Mouse (Mus musculus) CH12.LX (cell line): ENCODE data around the gene Rbm25. TPM values are rescaled to one million over a fixed set of nuclear protein-coding genes. Genes with fewer than 3 reads are reported as not detected.

Experiments
- DNase-seq: peaks from one replicate; pipeline ENCODE4 v3.0.0-alpha.2; 2013; ENCODE audit errors: extremely low read depth
- H3K27ac ChIP-seq: 2 replicates; pipeline ENCODE4 v1.5.1; 2012; ENCODE audit warnings: low read depth, mild to moderate bottlenecking, control low read depth, moderate library complexity; ENCODE audit not compliant: insufficient read depth
- H3K27me3 ChIP-seq: replicated peaks from 2 replicates; pipeline ENCODE3; 2012; ENCODE audit warnings: inconsistent platforms
- H3K36me3 ChIP-seq, 2 experiments: replicated peaks in 1 of 2; 2 replicates each; pipeline versions ENCODE3 to v1.6.1; 2012; ENCODE audit warnings: inconsistent platforms in 1 of 2, low read length in 1 of 2, mild to moderate bottlenecking in 1 of 2, mixed read lengths in 1 of 2, moderate library complexity in 1 of 2; ENCODE audit not compliant: control insufficient read depth in 1 of 2, insufficient read depth in 1 of 2
- H3K4me1 ChIP-seq, 2 experiments: 2 replicates each; pipeline ENCODE4 v1.6.1; 2012; ENCODE audit warnings: inconsistent platforms in 1 of 2, moderate library complexity in 1 of 2; ENCODE audit not compliant: insufficient read depth in 2 of 2, control insufficient read depth in 1 of 2
- H3K4me2 ChIP-seq: 2 replicates; pipeline ENCODE4 v1.6.1; 2012; ENCODE audit warnings: low read depth, mild to moderate bottlenecking, control low read depth; ENCODE audit not compliant: poor library complexity, insufficient read depth, severe bottlenecking
- H3K4me3 ChIP-seq, 3 experiments: fragments of 150-350 bp in 1 of 3; sonication (generic) in 1 of 3; replicated peaks in 1 of 3; 2 replicates each; pipeline versions ENCODE3 to v1.5.1; 2011 to 2012; ENCODE audit warnings: low read depth in 2 of 3, low read length in 2 of 3, mild to moderate bottlenecking in 2 of 3, moderate library complexity in 2 of 3, control low read depth in 1 of 3, improper control_type of control experiment in 1 of 3, inconsistent platforms in 1 of 3, mixed read lengths in 1 of 3; ENCODE audit not compliant: poor library complexity in 1 of 3
- H3K79me2 ChIP-seq: replicated peaks from 2 replicates; pipeline ENCODE4 v1.6.1; 2012; ENCODE audit warnings: mild to moderate bottlenecking, moderate library complexity; ENCODE audit not compliant: control insufficient read depth, poor library complexity, insufficient read depth, severe bottlenecking; ENCODE audit errors: extremely low read depth
- H3K9ac ChIP-seq: 2 replicates; pipeline ENCODE4 v1.6.1; 2012; ENCODE audit warnings: low read depth, mild to moderate bottlenecking, control low read depth, moderate library complexity; ENCODE audit not compliant: insufficient read depth
- H3K9me3 ChIP-seq: replicated peaks from 2 replicates; pipeline ENCODE3; 2012; ENCODE audit warnings: low read length, inconsistent platforms, mixed read lengths
- EP300 ChIP-seq: IDR thresholded peaks from 2 replicates; pipeline ENCODE4 v1.6.1; 2011; ENCODE audit warnings: low read length, improper control_type of control experiment
- ETS1 ChIP-seq: conservative IDR thresholded peaks from 2 replicates; pipeline ENCODE4 v1.6.1; 2012; ENCODE audit warnings: low read depth, mild to moderate bottlenecking, inconsistent platforms, low read length, improper control_type of control experiment, moderate library complexity
- JUND ChIP-seq: conservative IDR thresholded peaks from 2 replicates; pipeline ENCODE4 v1.6.1; 2011; ENCODE audit warnings: low read depth, low read length, improper control_type of control experiment
- MEF2A ChIP-seq: IDR thresholded peaks from 2 replicates; pipeline ENCODE4 v1.6.1; 2014; ENCODE audit warnings: low read depth, mild to moderate bottlenecking, inconsistent platforms, low read length, improper control_type of control experiment, borderline replicate concordance
- NRF1 ChIP-seq: IDR thresholded peaks from 2 replicates; pipeline ENCODE4 v1.6.1; 2014; ENCODE audit warnings: low read depth, mild to moderate bottlenecking, inconsistent platforms, low read length, improper control_type of control experiment, moderate library complexity
- PAX5 ChIP-seq: IDR thresholded peaks from 2 replicates; pipeline ENCODE4 v1.6.1; 2012; ENCODE audit warnings: low read length, inconsistent platforms, mixed read lengths
- POLR2AphosphoS2 ChIP-seq: IDR thresholded peaks from 2 replicates; pipeline ENCODE4 v1.6.1; 2011; ENCODE audit warnings: low read depth, low read length, improper control_type of control experiment
- SIN3A ChIP-seq: IDR thresholded peaks from 2 replicates; pipeline ENCODE4 v1.6.1; 2012; ENCODE audit warnings: low read length, improper control_type of control experiment, inconsistent platforms
- TCF12 ChIP-seq: IDR thresholded peaks from 2 replicates; pipeline ENCODE4 v1.6.1; 2014; ENCODE audit warnings: low read depth, mild to moderate bottlenecking, inconsistent platforms, low read length, improper control_type of control experiment
- UBTF ChIP-seq: IDR thresholded peaks from 2 replicates; pipeline ENCODE4 v1.6.1; 2012; ENCODE audit warnings: low read depth, mild to moderate bottlenecking, inconsistent platforms, low read length, improper control_type of control experiment, moderate library complexity
- USF1 ChIP-seq: IDR thresholded peaks from 2 replicates; pipeline ENCODE4 v1.6.1; 2014; ENCODE audit warnings: low read depth, mild to moderate bottlenecking, inconsistent platforms, low read length, improper control_type of control experiment
- ZC3H11A ChIP-seq: IDR thresholded peaks from 2 replicates; pipeline ENCODE4 v1.6.1; 2012; ENCODE audit warnings: low read depth, mild to moderate bottlenecking, inconsistent platforms, low read length, improper control_type of control experiment
- ZKSCAN1 ChIP-seq: IDR thresholded peaks from 2 replicates; pipeline ENCODE4 v1.6.1; 2012; ENCODE audit warnings: low read depth, inconsistent platforms, low read length, improper control_type of control experiment, borderline replicate concordance
- dilution Hi-C: fragments of 300-500 bp; cut with MboI; formaldehyde crosslinking; loops from 2 replicates; pipeline ENCODE4 v1.14.3; 2020; ENCODE audit warnings: low sequenced_read_pairs; ENCODE audit not compliant: extremely low pct_unique_long_range_greater_than_20kb, extremely low pct_ligation_motif_present
- in situ Hi-C: fragments of 300-500 bp; cut with MboI; formaldehyde crosslinking; loops from 3 replicates; pipeline ENCODE4 v1.14.3; 2019; ENCODE audit warnings: low sequenced_read_pairs, low pct_ligation_motif_present, low pct_unique_long_range_greater_than_20kb, mixed read lengths
- polyA plus RNA-seq: library from polyadenylated mRNA; unstranded; fragments of >175 nt; gene quantifications from 2 replicates; pipeline ENCODE4 v1.2.1, GENCODE M21; 2012; ENCODE audit warnings: low read depth; ENCODE audit not compliant: insufficient read length
- total RNA-seq, 2 experiments: library from RNA; depleted of rRNA; stranded (reverse); fragments of 300-350 nt in 1 of 2; fragments of >200 nt in 1 of 2; gene quantifications; 2 replicates each; pipeline ENCODE4 v1.2.3; 2012 to 2014

The Rbm25 gene
- total and polyA plus RNA-seq, 3 experiments: 58.6 to 227 (median 97.5) TPM

DNA sequence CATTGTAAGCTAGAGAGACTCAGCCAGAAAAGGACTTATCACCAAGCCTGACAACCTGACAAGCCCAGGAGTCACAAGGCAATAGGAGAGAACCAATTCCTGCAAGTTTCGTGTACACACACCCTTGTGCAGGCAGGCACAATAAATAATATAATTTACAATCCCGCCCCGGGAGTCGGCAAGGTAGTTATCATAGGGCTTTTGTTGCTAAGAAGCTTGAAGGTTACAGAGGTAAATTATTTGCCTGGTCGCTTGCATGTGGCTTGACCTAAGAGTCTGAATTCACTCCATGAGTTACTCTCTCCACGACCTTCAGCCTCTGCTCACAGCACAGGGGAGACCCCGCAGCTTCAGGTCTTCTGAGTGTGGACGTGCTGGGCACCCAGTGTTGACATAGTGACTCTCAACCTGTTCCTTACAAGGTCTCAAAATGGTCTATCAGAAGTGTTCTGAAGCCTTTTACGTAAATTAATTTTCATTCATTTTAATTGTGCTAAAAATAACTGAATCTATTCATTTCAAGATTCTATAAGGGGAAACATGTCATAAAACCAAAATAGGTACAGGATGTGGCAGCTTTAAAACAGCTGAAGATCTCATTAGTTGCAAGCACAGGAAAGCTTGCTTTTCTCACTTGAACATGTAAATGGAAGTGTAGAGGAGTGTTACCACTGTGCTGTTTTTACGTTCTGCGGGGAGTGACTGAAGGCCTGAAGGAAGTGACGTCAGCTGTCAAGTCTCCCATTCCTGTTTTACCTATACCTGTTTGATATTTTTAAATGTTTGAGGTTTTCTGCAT is 95.7 kb downstream of the Rbm25 start:
- TF ChIP-seq ETS1 (peak; percentile 51; the same call in 1 of the 2 replicates), USF1 (no peak), MEF2A (peak; percentile 91)
- DNase-seq: peak; percentile 33
- no peak overlapping the region for H3K27ac ChIP-seq
- H3K79me2 ChIP-seq: no peaks in the 10 kb centered on the region
- H3K36me3 ChIP-seq: peaks cover 62 to 89% of the 10 kb centered on the region in 2 experiments
- no peak overlapping the region for H3K9ac ChIP-seq
- no peak overlapping the region for H3K4me2 ChIP-seq
- in situ Hi-C loops: no loop called here
- no peaks in the 10 kb centered on the region for H3K9me3 ChIP-seq
- H3K4me3 ChIP-seq: no peak overlapping the region
- H3K4me1 ChIP-seq: peaks cover 6 to 38% of the 10 kb centered on the region in 2 experiments; a peak in 3 of 4 replicates
- dilution Hi-C loops: no loop called here
- H3K27me3 ChIP-seq: no peaks in the 10 kb centered on the region

DNA sequence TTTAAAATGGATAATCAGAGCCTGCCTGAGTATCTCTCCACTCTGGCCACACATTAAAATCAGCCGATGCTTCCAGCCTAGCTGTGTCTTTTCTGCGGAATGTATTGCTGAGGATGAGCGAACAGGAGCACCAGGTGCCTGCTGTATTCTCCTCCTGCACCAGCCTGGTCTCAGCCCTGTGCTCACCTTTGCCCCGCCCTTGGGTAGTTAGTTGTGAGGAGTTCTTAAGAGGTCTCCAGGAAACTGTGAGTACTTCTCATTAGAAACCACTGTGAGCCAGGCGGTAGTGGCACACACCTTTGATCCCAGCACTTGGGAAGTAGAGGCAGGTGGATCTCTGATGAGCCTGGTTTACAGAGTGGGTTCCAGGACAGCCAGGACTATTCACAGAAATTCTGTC is 101.2 kb downstream of the Rbm25 start:
- no peak overlapping the region for H3K9ac ChIP-seq
- no peaks in the 10 kb centered on the region for H3K9me3 ChIP-seq
- H3K4me2 ChIP-seq: no peak overlapping the region
- H3K4me1 ChIP-seq: peaks cover 0 to 6% of the 10 kb centered on the region in 2 experiments; a peak in 2 of 4 replicates
- no peaks in the 10 kb centered on the region for H3K79me2 ChIP-seq
- H3K27me3 ChIP-seq: no peaks in the 10 kb centered on the region
- H3K36me3 ChIP-seq: peaks cover 65 to 95% of the 10 kb centered on the region in 2 experiments
- no peak overlapping the region for H3K27ac ChIP-seq
- H3K4me3 ChIP-seq: no peak overlapping the region
- DNase-seq: no peak
- in situ Hi-C loops: no loop called here
- no peak for TF ChIP-seq JUND
- no peak for TF ChIP-seq NRF1
- no peak for TF ChIP-seq UBTF
- no peak for TF ChIP-seq PAX5
- no peak for TF ChIP-seq ZKSCAN1
- no peak for TF ChIP-seq EP300
- no peak for TF ChIP-seq ZC3H11A
- no peak for TF ChIP-seq TCF12
- TF ChIP-seq POLR2AphosphoS2: no peak
- no peak for TF ChIP-seq MEF2A
- no peak for TF ChIP-seq SIN3A
- TF ChIP-seq, all 38 proteins: peak for 0
- dilution Hi-C loops: no loop called here

Other genes starting within 250 kb of the Rbm25 start
- 0.42 TPM in 2 replicates for gene Dpf3, start 143.5 kb upstream of the Rbm25 start, total RNA-seq (2012; rRNA removed)
- gene Dpf3, start 143.5 kb upstream of the Rbm25 start, total RNA-seq (2014; rRNA removed): 0.85 and 1.2 TPM in 2 replicates
- 1.2 and 3.2 TPM in 2 replicates for gene Dpf3, start 143.5 kb upstream of the Rbm25 start, polyA plus RNA-seq
- gene Dcaf4, start 110.8 kb upstream of the Rbm25 start, total RNA-seq (2012; rRNA removed): 22.0 and 22.1 TPM in 2 replicates
- 21.5 and 23.6 TPM in 2 replicates for gene Dcaf4, start 110.8 kb upstream of the Rbm25 start, total RNA-seq (2014; rRNA removed)
- gene Dcaf4, start 110.8 kb upstream of the Rbm25 start, polyA plus RNA-seq: 17.3 and 19.4 TPM in 2 replicates
- gene Zfyve1, start 34.0 kb upstream of the Rbm25 start, total RNA-seq (2012; rRNA removed): 10.0 and 17.6 TPM in 2 replicates
- 7.2 and 7.3 TPM in 2 replicates for gene Zfyve1, start 34.0 kb upstream of the Rbm25 start, total RNA-seq (2014; rRNA removed)
- gene Zfyve1, start 34.0 kb upstream of the Rbm25 start, polyA plus RNA-seq: 6.0 and 10.9 TPM in 2 replicates
- 45.8 and 46.9 TPM in 2 replicates for gene Psen1, start 56.9 kb downstream of the Rbm25 start, total RNA-seq (2012; rRNA removed)
- gene Psen1, start 56.9 kb downstream of the Rbm25 start, total RNA-seq (2014; rRNA removed): 26.4 and 28.4 TPM in 2 replicates
- gene Psen1, start 56.9 kb downstream of the Rbm25 start, polyA plus RNA-seq: 57.6 and 61.1 TPM in 2 replicates
- 0.17 and 0.51 TPM in 2 replicates for gene Papln, start 132.4 kb downstream of the Rbm25 start, total RNA-seq (2012; rRNA removed)
- gene Papln, start 132.4 kb downstream of the Rbm25 start, total RNA-seq (2014; rRNA removed): not detected in 2 replicates
- 0.07 and 0.09 TPM in 2 replicates for gene Papln, start 132.4 kb downstream of the Rbm25 start, polyA plus RNA-seq